Mouse (Mus musculus): Measurements from ENCODE around the gene Wipi1. TPM values are rescaled to one million over a fixed set of nuclear protein-coding genes. Genes with fewer than 3 reads are reported as not detected.

The Wipi1 gene
- total RNA-seq, 2 experiments from 2014 or later, result 57.7 to 78.8 TPM

DNA sequence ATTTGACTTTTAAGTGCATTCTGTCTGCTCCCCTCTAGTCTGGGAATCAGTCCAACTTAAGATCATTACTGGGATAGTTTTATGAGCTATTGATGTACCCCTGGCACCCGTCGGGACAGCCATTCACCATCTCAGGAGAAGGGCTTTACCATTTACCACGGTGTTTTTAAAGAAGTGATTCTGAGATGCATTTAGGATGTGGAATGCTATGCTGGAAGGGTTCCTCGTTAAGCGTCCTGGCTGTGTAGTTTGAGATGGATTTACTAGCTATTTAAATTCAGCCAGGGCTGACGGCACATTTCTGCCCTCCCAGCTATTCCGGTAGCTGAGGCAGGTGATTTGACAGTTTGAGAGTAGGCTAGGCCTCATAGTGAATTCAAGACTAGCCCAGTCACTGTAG lies 67.3 kb downstream of the Wipi1 start:
- DNase-seq (ENCODE audit: low spot score), result no peak

DNA sequence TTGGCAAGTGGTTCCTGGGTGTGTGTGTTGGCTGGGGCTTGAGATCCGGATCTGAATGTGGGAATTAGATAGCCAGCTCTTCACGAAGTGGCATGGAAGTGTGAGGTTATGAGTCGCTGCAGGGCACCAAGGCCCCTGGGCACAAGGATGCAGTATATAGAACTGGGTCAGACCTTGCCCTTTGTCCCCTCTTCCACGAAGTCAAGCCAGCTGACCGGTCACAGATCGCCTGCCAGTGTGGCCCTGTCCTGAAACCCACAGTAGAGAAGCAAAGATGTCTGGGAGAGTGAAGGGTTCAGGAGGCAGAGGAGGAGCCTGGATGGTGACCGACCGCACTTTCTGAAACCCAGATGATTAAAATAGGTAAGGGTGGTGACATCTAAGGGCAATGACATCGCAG lies 68.3 kb downstream of the Wipi1 start:
- DNase-seq (ENCODE audit: low spot score), result no peak

DNA sequence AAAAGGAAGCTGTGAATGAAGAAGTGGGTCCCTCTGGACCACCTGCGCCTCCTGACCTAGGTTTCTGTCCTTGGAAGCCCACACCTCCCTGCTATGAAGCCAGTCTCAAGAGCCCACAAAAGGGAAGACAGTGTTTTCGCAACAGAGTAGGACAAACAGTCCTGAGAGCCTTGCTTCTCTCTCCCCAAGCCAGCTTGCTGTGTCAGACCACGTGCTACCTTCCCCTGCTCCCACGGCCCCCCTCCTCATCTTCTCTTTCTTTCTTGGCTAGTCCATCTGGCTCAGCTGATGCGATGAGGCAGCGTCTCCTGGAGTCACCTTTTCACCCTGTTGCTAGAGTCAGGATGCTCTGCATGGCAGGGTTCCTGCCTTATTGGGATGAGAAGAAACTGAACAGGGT lies 72.5 kb downstream of the Wipi1 start:
- DNase-seq (ENCODE audit: low spot score), result peak; percentile 5

DNA sequence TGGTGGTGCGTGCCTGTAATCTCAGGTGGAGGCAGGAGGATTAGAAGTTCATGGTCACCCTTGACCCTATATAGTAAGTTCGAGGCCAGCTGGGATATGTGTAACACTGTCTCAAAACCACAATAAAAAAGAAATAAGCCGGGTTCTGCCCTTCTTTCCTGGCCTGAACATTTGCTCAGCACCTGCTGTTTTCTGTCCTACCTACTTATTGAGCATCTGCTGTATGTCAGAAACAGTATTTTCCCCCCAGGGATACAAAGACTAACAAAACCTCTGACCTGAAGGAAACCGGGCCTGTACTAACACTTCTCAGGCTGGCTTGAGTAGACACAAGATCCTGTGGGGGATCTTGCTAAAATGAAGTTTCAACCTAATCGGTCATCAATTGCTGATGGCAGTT lies 74.8 kb downstream of the Wipi1 start:
- no peak for DNase-seq (ENCODE audit: low spot score)

DNA sequence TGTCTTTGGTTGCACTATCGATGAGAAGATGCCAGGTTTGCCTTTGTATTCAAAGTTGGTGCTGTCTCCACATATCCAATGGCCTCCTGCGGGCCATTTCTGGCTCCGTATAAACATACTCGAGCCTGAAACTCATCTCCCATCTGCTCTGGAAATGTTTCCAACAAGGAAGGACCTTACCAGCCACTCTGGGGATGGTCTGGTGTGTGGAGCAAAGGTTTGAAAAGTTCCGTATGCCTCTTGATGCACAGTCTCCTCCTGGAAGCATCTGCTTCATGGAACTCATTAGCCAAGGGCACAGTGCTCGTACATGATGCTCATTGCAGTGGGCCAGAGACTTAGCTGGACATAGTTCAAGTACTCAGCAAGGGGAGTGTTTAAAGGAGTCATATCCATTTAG lies 75.8 kb downstream of the Wipi1 start:
- no peak for DNase-seq (ENCODE audit: low spot score)

DNA sequence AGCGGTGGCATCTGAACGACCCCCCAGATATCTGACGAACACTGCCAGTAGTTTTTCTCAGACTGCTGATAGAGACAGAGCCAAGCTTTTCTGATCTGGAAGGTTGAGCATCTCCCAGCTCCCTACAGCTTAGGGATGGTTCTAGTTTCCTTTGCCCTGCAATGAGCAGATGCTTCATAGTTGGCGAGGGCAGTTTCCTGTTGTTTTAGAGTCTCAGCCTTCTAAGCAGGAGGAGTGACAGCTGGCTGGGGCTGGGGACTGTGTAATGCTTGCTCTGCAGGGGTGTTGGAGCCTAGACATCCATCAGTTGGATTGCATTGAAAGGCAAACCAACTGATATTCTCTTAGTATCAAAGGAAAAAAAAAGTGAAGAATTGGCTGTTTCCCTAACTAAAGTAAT lies 81.7 kb downstream of the Wipi1 start:
- DNase-seq (ENCODE audit: low spot score), result no peak

DNA sequence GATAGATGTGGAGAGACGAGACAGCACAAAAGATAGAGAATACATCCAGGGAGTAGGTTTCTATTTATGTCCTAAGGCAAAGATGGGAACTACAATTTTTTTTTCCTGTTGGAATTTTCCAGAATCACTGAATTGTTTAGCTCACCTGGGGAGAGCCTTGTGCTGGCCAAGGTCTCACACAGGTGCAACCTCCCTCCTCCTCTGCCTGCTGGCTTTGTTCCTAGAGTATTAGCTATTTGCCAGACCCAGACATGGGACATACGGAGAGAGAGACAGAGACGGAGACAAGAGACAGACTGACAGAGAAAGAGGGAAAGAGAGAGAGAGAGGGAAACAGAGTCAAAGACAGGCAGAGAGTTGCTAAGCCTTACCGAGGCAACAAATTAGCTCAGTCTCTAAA lies 86.2 kb downstream of the Wipi1 start:
- DNase-seq (ENCODE audit: low spot score), result no peak

DNA sequence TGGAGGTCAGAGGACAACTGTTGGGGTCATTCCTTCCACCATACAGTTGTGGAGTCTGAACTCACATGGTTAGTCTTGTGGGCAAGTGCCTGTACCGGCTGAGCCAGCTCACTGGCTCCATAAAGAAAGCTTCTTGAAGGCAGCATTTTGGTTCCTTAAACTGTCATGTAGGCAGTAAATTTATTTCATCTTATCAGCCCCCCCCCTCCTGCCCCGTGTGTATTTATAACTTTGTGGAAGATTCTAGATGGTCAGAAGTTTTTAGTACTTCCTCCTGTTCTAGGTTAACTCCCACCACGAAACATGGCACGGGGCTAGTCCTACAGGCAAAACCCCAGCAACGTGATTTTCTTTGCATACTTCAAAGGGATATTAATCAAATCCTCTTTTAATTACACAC lies 86.9 kb downstream of the Wipi1 start:
- DNase-seq (ENCODE audit: low spot score), result no peak

Other genes with a start within 250 kb of the Wipi1 start
- gene Gna13, start 249.1 kb downstream of the Wipi1 start, total RNA-seq (2021), result 10 to 100 TPM; 24.3 to 32.4 TPM
- not detected for gene 9930022D16Rik, start 198.1 kb downstream of the Wipi1 start, total RNA-seq (2021)
- 10 to 100 TPM; 68.8 to 72.7 TPM for gene Amz2, start 186.0 kb downstream of the Wipi1 start, total RNA-seq (2021)
- gene Arsg, start 138.6 kb downstream of the Wipi1 start, total RNA-seq (2021), result 1 to 10 TPM; 1.2 to 1.6 TPM
- 1 to 10 TPM; 3.7 to 7.1 TPM for gene Slc16a6, start 138.4 kb downstream of the Wipi1 start, total RNA-seq (2021)
- 100 to 1,000 TPM in 1 of 2 experiments, 10 to 100 TPM in 1; 96.1 to 120 TPM for gene Prkar1a, start 37.4 kb upstream of the Wipi1 start, total RNA-seq (2021)
- gene Fam20a, start 110.3 kb upstream of the Wipi1 start, total RNA-seq (2021), result 1 to 10 TPM; 1.2 to 2.0 TPM
- gene 1700012B07Rik, start 216.1 kb upstream of the Wipi1 start, total RNA-seq (2021), result not detected